Mouse (Mus musculus): Measurements from ENCODE around the gene 9230113P08Rik. TPM values are rescaled to one million over a fixed set of nuclear protein-coding genes. Genes with fewer than 3 reads are reported as not detected.
"Not testable (repeated sequence)": the region's sequence is repeated elsewhere in the genome, so short reads cannot be mapped to it uniquely, and the experiment has no call there.

The 9230113P08Rik gene
- not detected for total RNA-seq (2021)
- long read RNA-seq, experiment 1: 0 reads
- long read RNA-seq, experiment 2: 0 reads

GRCm38 (mm10) chr9:35908123-35908522 is at the start of gene 9230113P08Rik:
9230113P08Rik (plus strand) TSS chr9:35908423.
- intact Hi-C loops (cut with DNase I): not testable (repeated sequence)

GRCm38 (mm10) chr9:35893112-35893511 is 15.1 kb upstream of the 9230113P08Rik start:
- intact Hi-C loops (cut with DNase I); DNase-seq: not testable (repeated sequence)

More at GRCm38 (mm10) chr9:35908123-35908522, at the start of gene 9230113P08Rik:
- DNase-seq: not testable (repeated sequence)

- intact Hi-C loops (cut with DNase I): no loop called here
- no peak for DNase-seq
These were observed 3.7 kb upstream of the 9230113P08Rik start for GRCm38 (mm10) chr9:35904494-35904893.

- no peak for DNase-seq
- intact Hi-C loops (cut with DNase I): no loop called here
These were observed 22.6 kb downstream of the 9230113P08Rik start for GRCm38 (mm10) chr9:35930817-35931216.

Other genes starting within 250 kb of the 9230113P08Rik start
- not detected for gene Pate1, start 221.0 kb upstream of the 9230113P08Rik start, total RNA-seq (2021)
- gene Gm17677, start 167.4 kb upstream of the 9230113P08Rik start, total RNA-seq (2021): not detected
- gene Gm17727, start 130.3 kb upstream of the 9230113P08Rik start, total RNA-seq (2021): not detected
- not detected for gene Gm27235, start 118.3 kb upstream of the 9230113P08Rik start, total RNA-seq (2021)
- not detected for gene D730048I06Rik, start 118.3 kb upstream of the 9230113P08Rik start, total RNA-seq (2021)
- not detected for gene 9230110F15Rik, start 64.3 kb upstream of the 9230113P08Rik start, total RNA-seq (2021)
- not detected for gene Gm5916, start 220.4 kb downstream of the 9230113P08Rik start, total RNA-seq (2021)

Measured in heart, postnatal 14 days (tissue).